Mouse (Mus musculus) urinary bladder, postnatal 25 days (tissue): ENCODE data around the gene Gm20826.
"Not testable (repeated sequence)": the region's sequence is repeated elsewhere in the genome, so short reads cannot be mapped to it uniquely, and the experiment has no call there.

ENCODE experiments used
- DNase-seq: peaks from one replicate; pipeline ENCODE4 v3.0.0; 2022; ENCODE audit warnings: low spot score

The Gm20826 gene

GRCm38 (mm10) chrY:7638389-7638788 lies at the start of gene Gm20826:
Gene Gm20826, minus strand, starts transcription at chrY:7638489.
- DNase-seq = not testable (repeated sequence)
